Mouse (Mus musculus): ENCODE results near the gene Cald1. TPM values are rescaled to one million over a fixed set of nuclear protein-coding genes. Genes with fewer than 3 reads are reported as not detected.

The Cald1 gene
- polyA plus RNA-seq, 1 experiment, result 8.0 TPM

GRCm38 (mm10) chr6:34684886-34685285 lies 86.6 kb downstream of the Cald1 start:
- Histone ChIP-seq H3K4me1 (ENCODE audit: control insufficient read depth, insufficient read depth, insufficient read length) (no peaks in the 10 kb centered on the region), H3K27ac (ENCODE audit: insufficient read depth, low read length) (no peak overlapping the region), H3K27me3 (ENCODE audit: control insufficient read depth, insufficient read depth, low read length) (no peaks in the 10 kb centered on the region), H3K4me3 (ENCODE audit: extremely low read depth, insufficient read depth, insufficient read length) (no peak overlapping the region), H3K36me3 (ENCODE audit: control insufficient read depth, insufficient read depth, low read length) (no peaks in the 10 kb centered on the region)
- TF ChIP-seq POLR2A (IDR thresholded peaks at IDR 0.05; ENCODE audit: low read depth, low read length) (no peak), CTCF (IDR thresholded peaks at IDR 0.05; ENCODE audit: extremely low read depth, insufficient read depth, insufficient read length, insufficient replicate concordance) (no peak)
- 45% methylated on average over 8 of the region's 8 CpGs for WGBS
- no peak for DNase-seq (ENCODE audit: low read depth in 1 of 2, low spot score in 2 of 2)

- Histone ChIP-seq H3K4me1 (ENCODE audit: control insufficient read depth, insufficient read depth, insufficient read length) (no peaks in the 10 kb centered on the region), H3K27ac (ENCODE audit: insufficient read depth, low read length) (no peak overlapping the region), H3K4me3 (ENCODE audit: extremely low read depth, insufficient read depth, insufficient read length) (no peak overlapping the region), H3K36me3 (ENCODE audit: control insufficient read depth, insufficient read depth, low read length) (no peaks in the 10 kb centered on the region), H3K27me3 (ENCODE audit: control insufficient read depth, insufficient read depth, low read length) (no peaks in the 10 kb centered on the region)
- DNase-seq (ENCODE audit: low read depth in 1 of 2, low spot score in 2 of 2), result no peak
- TF ChIP-seq POLR2A (IDR thresholded peaks at IDR 0.05; ENCODE audit: low read depth, low read length) (no peak), CTCF (IDR thresholded peaks at IDR 0.05; ENCODE audit: extremely low read depth, insufficient read depth, insufficient read length, insufficient replicate concordance) (no peak)
- WGBS, result 68% methylated on average over 2 of the region's 2 CpGs
Observed at GRCm38 (mm10) chr6:34688971-34689370, 90.7 kb downstream of the Cald1 start.

- TF ChIP-seq CTCF (IDR thresholded peaks at IDR 0.05; ENCODE audit: extremely low read depth, insufficient read depth, insufficient read length, insufficient replicate concordance) (no peak), POLR2A (IDR thresholded peaks at IDR 0.05; ENCODE audit: low read depth, low read length) (no peak)
- Histone ChIP-seq H3K27me3 (ENCODE audit: control insufficient read depth, insufficient read depth, low read length) (no peaks in the 10 kb centered on the region), H3K4me1 (ENCODE audit: control insufficient read depth, insufficient read depth, insufficient read length) (no peaks in the 10 kb centered on the region), H3K4me3 (ENCODE audit: extremely low read depth, insufficient read depth, insufficient read length) (no peak overlapping the region), H3K36me3 (ENCODE audit: control insufficient read depth, insufficient read depth, low read length) (no peaks in the 10 kb centered on the region), H3K27ac (ENCODE audit: insufficient read depth, low read length) (no peak overlapping the region)
- DNase-seq (ENCODE audit: low read depth in 1 of 2, low spot score in 2 of 2), result no peak
- 90% methylated on average over 7 of the region's 7 CpGs for WGBS
Observed at GRCm38 (mm10) chr6:34691416-34691815, 93.1 kb downstream of the Cald1 start.

GRCm38 (mm10) chr6:34694096-34694495 lies 95.8 kb downstream of the Cald1 start:
- DNase-seq (ENCODE audit: low read depth in 1 of 2, low spot score in 2 of 2), result no peak
- Histone ChIP-seq H3K27ac (ENCODE audit: insufficient read depth, low read length) (no peak overlapping the region), H3K27me3 (ENCODE audit: control insufficient read depth, insufficient read depth, low read length) (no peaks in the 10 kb centered on the region), H3K4me3 (ENCODE audit: extremely low read depth, insufficient read depth, insufficient read length) (no peak overlapping the region), H3K4me1 (ENCODE audit: control insufficient read depth, insufficient read depth, insufficient read length) (no peaks in the 10 kb centered on the region), H3K36me3 (ENCODE audit: control insufficient read depth, insufficient read depth, low read length) (no peaks in the 10 kb centered on the region)
- WGBS, result 78% methylated on average over 4 of the region's 4 CpGs
- no peak for TF ChIP-seq CTCF (IDR thresholded peaks at IDR 0.05; ENCODE audit: extremely low read depth, insufficient read depth, insufficient read length, insufficient replicate concordance)
- no peak for TF ChIP-seq POLR2A (IDR thresholded peaks at IDR 0.05; ENCODE audit: low read depth, low read length)

GRCm38 (mm10) chr6:34703421-34704120 lies 105.3 kb downstream of the Cald1 start:
- no peak for TF ChIP-seq CTCF (IDR thresholded peaks at IDR 0.05; ENCODE audit: extremely low read depth, insufficient read depth, insufficient read length, insufficient replicate concordance)
- no peak for TF ChIP-seq POLR2A (IDR thresholded peaks at IDR 0.05; ENCODE audit: low read depth, low read length)
- 73% methylated on average over 1 of the region's 1 CpGs for WGBS
- Histone ChIP-seq H3K4me1 (ENCODE audit: control insufficient read depth, insufficient read depth, insufficient read length) (no peaks in the 10 kb centered on the region), H3K27ac (ENCODE audit: insufficient read depth, low read length) (no peak overlapping the region), H3K36me3 (ENCODE audit: control insufficient read depth, insufficient read depth, low read length) (no peaks in the 10 kb centered on the region), H3K27me3 (ENCODE audit: control insufficient read depth, insufficient read depth, low read length) (no peaks in the 10 kb centered on the region), H3K4me3 (ENCODE audit: extremely low read depth, insufficient read depth, insufficient read length) (no peak overlapping the region)
- DNase-seq (ENCODE audit: low read depth in 1 of 2, low spot score in 2 of 2), result no peak

- no peak overlapping the region for H3K27ac ChIP-seq (ENCODE audit: insufficient read depth, low read length)
- DNase-seq (ENCODE audit: low read depth in 1 of 2, low spot score in 2 of 2), result no peak
- no peak overlapping the region for H3K4me3 ChIP-seq (ENCODE audit: extremely low read depth, insufficient read depth, insufficient read length)
- no peak for TF ChIP-seq CTCF (IDR thresholded peaks at IDR 0.05; ENCODE audit: extremely low read depth, insufficient read depth, insufficient read length, insufficient replicate concordance)
- TF ChIP-seq POLR2A (IDR thresholded peaks at IDR 0.05; ENCODE audit: low read depth, low read length), result no peak
- no peaks in the 10 kb centered on the region for H3K36me3 ChIP-seq (ENCODE audit: control insufficient read depth, insufficient read depth, low read length)
- H3K4me1 ChIP-seq (ENCODE audit: control insufficient read depth, insufficient read depth, insufficient read length), result no peaks in the 10 kb centered on the region
- 75% methylated on average over 2 of the region's 2 CpGs for WGBS
- no peaks in the 10 kb centered on the region for H3K27me3 ChIP-seq (ENCODE audit: control insufficient read depth, insufficient read depth, low read length)
Observed at GRCm38 (mm10) chr6:34707521-34707920, 109.2 kb downstream of the Cald1 start.

- H3K27ac ChIP-seq (ENCODE audit: insufficient read depth, low read length), result no peak overlapping the region
- no peaks in the 10 kb centered on the region for H3K4me1 ChIP-seq (ENCODE audit: control insufficient read depth, insufficient read depth, insufficient read length)
- no peaks in the 10 kb centered on the region for H3K27me3 ChIP-seq (ENCODE audit: control insufficient read depth, insufficient read depth, low read length)
- 73% methylated on average over 13 of the region's 13 CpGs for WGBS
- no peak overlapping the region for H3K4me3 ChIP-seq (ENCODE audit: extremely low read depth, insufficient read depth, insufficient read length)
- DNase-seq (ENCODE audit: low read depth in 1 of 2, low spot score in 2 of 2), result no peak
- no peaks in the 10 kb centered on the region for H3K36me3 ChIP-seq (ENCODE audit: control insufficient read depth, insufficient read depth, low read length)
- TF ChIP-seq POLR2A (IDR thresholded peaks at IDR 0.05; ENCODE audit: low read depth, low read length), result no peak
- no peak for TF ChIP-seq CTCF (IDR thresholded peaks at IDR 0.05; ENCODE audit: extremely low read depth, insufficient read depth, insufficient read length, insufficient replicate concordance)
Observed at GRCm38 (mm10) chr6:34708650-34709265, 110.5 kb downstream of the Cald1 start.
